Mouse (Mus musculus): ENCODE data around the gene Sh3gl2. TPM values are rescaled to one million over a fixed set of nuclear protein-coding genes. Genes with fewer than 3 reads are reported as not detected.

Gene Sh3gl2
- total RNA-seq (2018; cell fraction: chromatin; rRNA removed): not detected
- not detected for total RNA-seq (2018; cell fraction: cytosol; rRNA removed)
- not detected for total RNA-seq (2018; cell fraction: nucleus; rRNA removed)
- polyA plus RNA-seq (2018): not detected in 3 replicates

DNA sequence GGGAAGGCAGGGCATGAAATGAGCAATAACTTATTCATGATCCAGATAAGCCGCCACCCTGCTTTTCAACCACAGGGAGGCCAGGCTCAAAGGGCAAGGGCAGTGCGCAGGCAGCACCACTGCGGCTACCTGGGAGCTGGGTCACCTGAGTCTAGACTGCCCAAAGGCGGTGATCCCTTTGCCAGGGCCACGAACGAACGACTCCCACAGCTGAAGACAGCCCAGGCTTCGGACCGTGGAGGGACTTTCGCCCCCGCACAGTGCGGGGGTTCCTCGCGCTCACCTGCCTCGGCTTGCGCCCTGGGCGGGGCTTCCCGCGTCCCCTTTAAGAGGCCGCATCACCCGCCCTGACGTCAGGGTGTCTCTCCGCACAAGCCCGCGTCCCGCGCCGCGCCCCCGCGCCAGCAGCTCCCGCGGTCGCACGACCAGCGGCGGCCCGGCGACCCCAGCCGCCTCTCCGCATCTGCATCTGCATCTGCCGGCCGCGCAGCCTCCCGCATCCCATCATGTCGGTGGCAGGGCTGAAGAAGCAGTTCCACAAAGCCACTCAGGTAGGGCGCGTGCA is at the start of gene Sh3gl2:
Sh3gl2 (plus strand) TSS at position 56 of the 565 bp plus-strand sequence.
- WGBS (ENCODE audit: missing documents): 2% methylated on average over 44 of the region's 48 CpGs
- Histone ChIP-seq H3K79me2 (ENCODE audit: inconsistent target) (no peaks in the 10 kb centered on the region), H3K36me3 (ENCODE audit: inconsistent target) (no peaks in the 10 kb centered on the region), H3K27ac (no peak within 1 kb of the TSS), H3K4me3 (ENCODE audit: inconsistent target) (no peak within 1 kb of the TSS)

DNA sequence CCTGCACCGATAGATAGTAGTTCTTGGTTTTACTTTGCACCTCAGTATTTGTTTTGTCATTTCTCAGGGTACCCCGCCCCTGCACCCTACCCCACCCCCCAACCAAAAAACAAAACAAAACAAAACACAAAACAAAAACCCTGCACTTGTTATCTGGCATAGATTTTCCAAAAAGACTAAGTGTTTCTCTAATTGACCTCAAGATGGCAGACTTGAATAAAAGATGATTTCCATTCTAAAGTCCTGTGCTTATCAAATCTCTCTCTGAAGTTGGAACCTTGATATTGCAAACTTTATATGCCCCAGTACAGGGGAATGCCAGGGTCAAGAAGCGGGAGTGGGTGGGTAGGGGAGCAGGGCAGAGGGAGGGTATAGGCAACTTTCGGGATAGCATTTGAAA is 43.8 kb upstream of the Sh3gl2 start:
- 67% methylated on average over 4 of the region's 4 CpGs for WGBS (ENCODE audit: missing documents)
- no peak overlapping the region for H3K27ac ChIP-seq
- H3K36me3 ChIP-seq (ENCODE audit: inconsistent target): no peaks in the 10 kb centered on the region
- H3K79me2 ChIP-seq (ENCODE audit: inconsistent target): no peaks in the 10 kb centered on the region
- H3K4me3 ChIP-seq (ENCODE audit: inconsistent target): no peak overlapping the region

DNA sequence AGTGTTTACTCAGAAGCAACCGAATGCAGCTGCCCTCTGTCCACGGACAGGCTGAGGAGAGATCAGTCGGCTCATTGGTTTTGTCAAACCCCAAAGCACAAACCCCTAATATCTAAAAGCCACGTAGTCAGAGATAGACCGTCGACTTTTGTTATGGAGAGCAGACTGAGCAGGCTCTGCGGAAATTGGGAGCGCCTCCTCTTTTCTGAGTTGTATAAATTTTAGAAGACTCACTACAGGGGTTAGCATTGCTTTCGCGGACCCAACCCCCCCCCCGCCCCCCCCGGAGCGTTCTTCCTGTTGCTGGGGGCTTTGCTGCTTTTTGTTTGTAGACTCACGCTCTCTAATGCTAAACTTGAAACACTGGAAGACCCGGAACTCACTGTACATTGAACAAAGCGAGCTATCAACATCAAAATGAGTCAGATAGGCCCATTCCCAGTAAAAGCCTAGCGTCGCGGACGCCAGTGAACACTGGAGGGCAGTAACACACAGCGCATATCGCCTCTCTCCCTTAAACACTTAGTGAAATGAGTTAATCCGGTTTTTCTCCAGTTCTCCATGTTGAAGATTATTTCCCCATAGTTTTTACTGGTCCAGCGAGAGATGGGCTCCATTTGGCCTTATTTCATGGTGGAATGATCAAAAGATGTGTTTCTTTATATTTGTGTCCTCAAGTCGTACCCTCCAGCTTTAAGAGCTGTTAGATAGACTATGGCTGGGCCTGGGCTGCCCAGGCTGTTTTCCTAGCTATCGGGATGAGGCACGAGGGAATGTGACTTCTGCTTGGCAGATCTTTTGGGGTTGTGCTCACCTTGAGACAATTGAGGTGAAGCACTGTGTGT is 42.2 kb upstream of the Sh3gl2 start:
- no peak overlapping the region for H3K4me3 ChIP-seq (ENCODE audit: inconsistent target)
- 48% methylated on average over 25 of the region's 27 CpGs for WGBS (ENCODE audit: missing documents)
- no peaks in the 10 kb centered on the region for H3K36me3 ChIP-seq (ENCODE audit: inconsistent target)
- H3K79me2 ChIP-seq (ENCODE audit: inconsistent target): no peaks in the 10 kb centered on the region
- H3K27ac ChIP-seq: no peak overlapping the region

DNA sequence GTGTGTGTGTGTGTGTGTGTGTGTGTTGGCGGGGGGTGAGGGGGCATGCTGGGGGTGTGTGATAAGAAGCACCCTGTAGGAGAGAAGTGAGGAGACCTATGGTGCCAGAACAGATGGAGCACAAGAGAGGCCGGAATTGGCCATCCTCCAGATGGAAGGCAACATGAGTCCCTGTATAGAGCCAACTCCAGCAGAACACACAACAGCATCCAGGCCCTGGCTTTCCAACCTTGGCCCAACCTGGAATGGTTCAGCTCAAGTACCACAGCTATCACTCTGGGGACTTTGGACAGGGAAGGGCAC is 41.7 kb upstream of the Sh3gl2 start:
- no peak overlapping the region for H3K4me3 ChIP-seq (ENCODE audit: inconsistent target)
- H3K36me3 ChIP-seq (ENCODE audit: inconsistent target): no peaks in the 10 kb centered on the region
- H3K27ac ChIP-seq: no peak overlapping the region
- 100% methylated on average over 2 of the region's 2 CpGs for WGBS (ENCODE audit: missing documents)
- no peaks in the 10 kb centered on the region for H3K79me2 ChIP-seq (ENCODE audit: inconsistent target)

DNA sequence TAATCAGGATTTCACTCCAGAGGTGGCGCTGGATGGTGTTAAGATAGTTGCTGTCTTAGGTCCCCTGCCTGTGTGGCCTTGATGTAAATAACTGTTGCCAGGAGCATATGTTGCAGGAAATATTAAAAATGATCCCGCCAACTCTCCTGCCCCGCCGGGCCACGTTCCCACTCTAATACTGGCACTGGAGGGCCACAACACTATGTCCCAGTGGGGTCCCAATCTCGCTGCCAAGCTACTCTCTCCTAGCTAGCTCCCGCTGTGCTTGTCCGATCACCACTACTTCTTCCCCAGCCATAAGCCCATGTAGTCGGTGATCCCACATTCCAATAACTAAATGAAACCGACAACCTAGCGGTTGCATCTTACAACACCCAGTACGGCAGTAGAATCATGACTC is 36.9 kb upstream of the Sh3gl2 start:
- H3K36me3 ChIP-seq (ENCODE audit: inconsistent target): no peaks in the 10 kb centered on the region
- 91% methylated on average over 12 of the region's 12 CpGs for WGBS (ENCODE audit: missing documents)
- H3K27ac ChIP-seq: no peak overlapping the region
- no peak overlapping the region for H3K4me3 ChIP-seq (ENCODE audit: inconsistent target)
- no peaks in the 10 kb centered on the region for H3K79me2 ChIP-seq (ENCODE audit: inconsistent target)

DNA sequence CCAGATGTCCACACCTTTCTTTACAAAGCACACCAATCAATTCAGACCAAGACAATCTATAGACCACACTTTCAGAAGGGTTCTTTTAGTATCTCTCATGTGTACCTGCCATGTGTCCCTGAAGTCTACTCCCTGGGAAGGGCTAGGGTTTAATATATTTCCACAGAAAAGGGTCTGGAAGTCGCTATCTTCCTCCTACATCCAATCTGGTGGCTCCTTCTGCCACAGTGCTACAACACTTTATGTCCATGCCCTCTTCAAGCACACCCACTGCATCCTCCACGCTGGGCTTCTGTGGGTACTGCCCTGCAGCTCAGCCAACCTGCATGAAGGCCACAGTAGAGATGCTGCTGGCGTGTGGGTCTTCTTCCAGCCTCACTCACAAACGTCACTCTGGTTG is 29.5 kb upstream of the Sh3gl2 start:
- Histone ChIP-seq H3K4me3 (ENCODE audit: inconsistent target) (no peak overlapping the region), H3K79me2 (ENCODE audit: inconsistent target) (no peaks in the 10 kb centered on the region)

DNA sequence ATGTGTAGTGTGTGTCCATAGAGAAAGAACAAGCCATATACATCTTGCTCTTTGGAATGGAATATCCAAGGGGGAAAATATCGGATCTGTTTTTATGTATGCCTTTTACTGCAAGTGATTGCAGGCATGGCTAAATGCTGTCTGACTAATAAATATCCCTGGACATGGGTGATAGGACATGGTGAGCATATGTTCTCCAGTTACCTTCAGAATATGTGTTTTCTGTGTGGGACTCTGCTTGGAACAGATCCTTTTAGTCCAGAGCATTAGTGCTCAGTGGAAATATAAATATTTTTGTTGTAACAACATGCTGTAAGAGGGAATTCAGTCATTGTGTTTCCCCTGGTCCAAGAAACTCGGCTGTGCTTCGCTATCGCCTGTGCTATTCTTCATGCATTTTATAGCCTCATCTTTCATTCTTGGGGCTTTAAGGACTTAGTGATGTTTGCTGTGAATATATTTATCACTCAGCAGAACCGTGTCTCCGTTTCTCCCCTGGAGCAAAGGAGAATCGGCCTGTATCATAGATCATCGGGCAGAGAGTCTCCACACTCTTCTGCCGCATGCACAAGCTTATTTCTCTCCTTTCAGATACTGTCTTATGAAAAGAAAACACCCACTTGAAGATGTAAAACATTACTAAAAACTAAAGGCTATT is 26.4 kb upstream of the Sh3gl2 start:
- Histone ChIP-seq H3K27ac (no peak overlapping the region), H3K4me3 (ENCODE audit: inconsistent target) (no peak overlapping the region), H3K79me2 (ENCODE audit: inconsistent target) (no peaks in the 10 kb centered on the region), H3K36me3 (ENCODE audit: inconsistent target) (no peaks in the 10 kb centered on the region)
- 97% methylated on average over 9 of the region's 9 CpGs for WGBS (ENCODE audit: missing documents)

More for the DNA sequence above, 29.5 kb upstream of the Sh3gl2 start:
- Histone ChIP-seq H3K27ac (no peak overlapping the region), H3K36me3 (ENCODE audit: inconsistent target) (no peaks in the 10 kb centered on the region)
- WGBS (ENCODE audit: missing documents): 88% methylated on average over 4 of the region's 4 CpGs

DNA sequence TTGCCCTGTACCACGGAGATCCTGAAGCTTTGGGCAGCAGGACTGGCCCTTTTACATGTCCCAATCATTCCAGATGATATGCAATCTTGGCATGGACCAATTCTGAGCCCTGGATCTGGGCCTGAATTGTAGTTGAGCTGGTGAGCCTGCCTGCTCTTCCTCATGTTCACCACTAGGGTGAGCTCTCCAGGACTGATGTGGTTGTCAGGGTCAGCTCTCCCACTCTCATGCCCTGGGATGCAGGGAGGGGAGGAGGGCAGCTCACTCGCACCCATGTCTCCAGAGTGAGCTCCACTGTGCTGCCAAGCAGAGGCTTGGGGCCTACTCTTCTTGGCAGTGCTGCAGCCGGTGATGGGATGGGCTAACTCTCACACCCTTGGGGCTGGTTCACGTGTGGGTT is 18.9 kb upstream of the Sh3gl2 start:
- Histone ChIP-seq H3K27ac (no peak overlapping the region), H3K4me3 (ENCODE audit: inconsistent target) (no peak overlapping the region), H3K79me2 (ENCODE audit: inconsistent target) (no peaks in the 10 kb centered on the region), H3K36me3 (ENCODE audit: inconsistent target) (no peaks in the 10 kb centered on the region)
- WGBS (ENCODE audit: missing documents): 65% methylated on average over 4 of the region's 4 CpGs

DNA sequence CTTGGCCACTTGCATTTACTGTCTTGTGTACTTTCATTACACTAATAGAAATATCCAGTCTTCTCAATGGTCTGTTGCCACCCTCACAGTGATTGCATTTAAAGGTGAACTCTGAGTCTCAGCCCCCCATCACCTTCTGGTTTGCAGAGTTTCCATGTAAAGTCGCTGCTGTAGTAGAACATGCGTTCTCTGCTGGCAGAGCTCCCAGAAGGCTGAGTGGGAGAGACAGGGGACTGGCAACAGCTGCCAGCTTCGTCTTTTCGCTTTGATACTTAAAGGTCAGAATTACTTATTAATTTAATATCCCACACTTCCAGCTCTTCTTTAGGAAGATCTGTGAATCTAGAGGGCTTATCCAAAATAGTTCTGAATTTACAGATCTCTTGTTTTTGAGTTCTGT is 8.7 kb upstream of the Sh3gl2 start:
- no peak overlapping the region for H3K4me3 ChIP-seq (ENCODE audit: inconsistent target)
- H3K27ac ChIP-seq: no peak overlapping the region
- H3K36me3 ChIP-seq (ENCODE audit: inconsistent target): no peaks in the 10 kb centered on the region
- 74% methylated on average over 4 of the region's 4 CpGs for WGBS (ENCODE audit: missing documents)
- H3K79me2 ChIP-seq (ENCODE audit: inconsistent target): no peaks in the 10 kb centered on the region

DNA sequence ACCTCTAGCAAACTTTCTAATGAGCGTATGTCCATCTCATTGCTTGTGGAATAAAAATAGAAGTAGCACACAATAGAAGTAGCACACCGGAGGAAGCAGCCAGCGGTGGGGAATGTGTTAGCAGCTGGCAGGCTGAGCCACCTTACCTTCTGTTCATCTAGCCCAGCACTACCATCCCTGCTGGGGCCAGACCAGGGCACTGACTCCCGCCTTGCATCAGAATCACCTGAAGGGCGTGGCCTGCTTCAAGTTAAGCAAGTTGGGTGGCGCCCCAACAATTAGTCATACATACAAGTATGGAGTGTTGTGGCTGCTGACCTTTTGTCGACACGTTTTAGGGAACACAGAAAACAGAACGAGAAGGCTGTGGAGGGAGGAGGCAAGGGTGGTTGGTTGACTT is 6.5 kb upstream of the Sh3gl2 start:
- Histone ChIP-seq H3K4me3 (ENCODE audit: inconsistent target) (no peak overlapping the region), H3K79me2 (ENCODE audit: inconsistent target) (no peaks in the 10 kb centered on the region), H3K27ac (no peak overlapping the region), H3K36me3 (ENCODE audit: inconsistent target) (no peaks in the 10 kb centered on the region)
- WGBS (ENCODE audit: missing documents): 88% methylated on average over 9 of the region's 9 CpGs

DNA sequence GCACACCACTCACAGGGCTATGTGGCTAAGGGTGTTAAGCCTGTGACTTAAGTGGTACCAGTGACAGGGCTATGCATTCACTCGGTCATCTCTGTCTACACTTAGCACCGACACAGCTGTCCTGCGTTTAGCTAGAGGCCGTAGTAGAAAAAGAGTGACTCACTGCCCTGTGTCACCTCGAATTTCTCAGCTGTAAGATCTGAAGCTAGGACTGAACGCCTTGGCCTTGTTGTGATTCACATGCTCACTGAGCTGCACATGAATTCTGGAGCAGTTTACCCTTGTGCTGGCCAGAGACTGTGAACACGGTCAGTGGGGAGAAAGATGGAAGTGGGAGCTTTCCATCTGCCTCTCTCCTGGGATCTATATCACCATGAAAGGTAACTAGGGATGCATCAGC is 2.3 kb upstream of the Sh3gl2 start:
- Histone ChIP-seq H3K4me3 (ENCODE audit: inconsistent target) (no peak overlapping the region), H3K27ac (no peak overlapping the region), H3K36me3 (ENCODE audit: inconsistent target) (no peaks in the 10 kb centered on the region), H3K79me2 (ENCODE audit: inconsistent target) (no peaks in the 10 kb centered on the region)
- 76% methylated on average over 7 of the region's 7 CpGs for WGBS (ENCODE audit: missing documents)

DNA sequence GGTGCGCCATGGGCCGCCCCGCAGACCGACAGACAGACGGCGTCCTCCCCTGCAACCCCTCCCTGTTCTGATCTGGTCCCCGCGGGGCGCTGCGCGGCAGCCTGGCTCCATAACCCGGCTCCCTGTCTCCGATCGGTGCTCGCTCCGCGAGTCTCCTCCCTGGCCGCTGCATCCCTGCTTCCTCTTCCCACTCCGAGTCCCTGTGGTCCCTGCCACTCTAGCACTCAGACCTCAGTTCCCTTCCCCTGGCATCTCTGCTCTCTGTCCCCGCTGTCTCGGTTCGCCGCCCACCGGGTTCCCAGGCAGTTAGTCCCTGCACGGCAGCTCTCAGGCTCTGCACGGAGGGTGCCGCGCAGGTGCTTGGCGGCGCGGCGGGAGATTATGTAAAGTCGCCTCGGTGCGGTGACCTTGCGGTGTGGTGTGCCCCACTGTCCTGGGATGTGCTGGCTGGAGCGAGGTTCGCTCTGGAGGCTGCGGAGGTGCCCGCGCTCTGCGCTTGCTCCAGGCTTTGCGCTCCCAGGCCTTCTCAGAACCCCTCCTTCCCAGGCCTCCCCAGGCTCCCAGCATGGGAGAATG is 798 bp downstream of the Sh3gl2 start:
- no peaks in the 10 kb centered on the region for H3K79me2 ChIP-seq (ENCODE audit: inconsistent target)
- 3% methylated on average over 39 of the region's 43 CpGs for WGBS (ENCODE audit: missing documents)
- H3K4me3 ChIP-seq (ENCODE audit: inconsistent target): no peak overlapping the region
- H3K27ac ChIP-seq: no peak overlapping the region
- H3K36me3 ChIP-seq (ENCODE audit: inconsistent target): no peaks in the 10 kb centered on the region

DNA sequence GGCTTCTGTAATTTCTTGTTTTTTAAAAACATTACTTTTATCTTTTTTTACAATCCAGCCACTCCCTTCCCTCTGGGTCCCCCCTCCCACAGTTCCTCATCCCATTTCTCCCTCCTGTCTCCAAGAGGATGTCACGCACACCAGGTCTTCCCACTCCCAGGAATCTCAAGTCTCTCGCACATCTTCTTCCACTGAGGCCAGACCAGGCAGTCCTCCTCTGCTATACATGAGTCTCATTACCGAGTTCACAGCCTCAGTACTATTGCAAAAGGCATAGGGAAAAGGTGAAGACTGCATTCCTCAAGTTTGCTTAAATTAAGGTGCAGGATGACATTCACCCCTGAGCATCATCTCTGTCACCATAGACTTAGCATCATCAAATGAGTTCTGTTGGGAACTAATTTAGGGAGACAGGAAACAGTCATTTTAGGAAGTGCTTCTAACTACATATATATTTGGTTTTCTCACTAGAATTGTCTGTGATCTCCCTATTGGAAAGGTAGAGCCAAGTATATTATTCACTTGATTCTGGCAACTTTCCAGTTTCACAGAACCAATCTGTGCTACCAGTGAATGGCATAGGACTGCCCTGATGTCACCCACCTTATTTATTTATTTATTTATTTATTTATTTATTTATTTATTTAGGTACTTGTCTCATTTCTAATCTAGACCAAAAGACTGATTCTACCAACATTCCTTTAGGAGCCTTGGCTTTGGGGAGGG is 1.9 kb downstream of the Sh3gl2 start:
- 62% methylated on average over 3 of the region's 3 CpGs for WGBS (ENCODE audit: missing documents)

DNA sequence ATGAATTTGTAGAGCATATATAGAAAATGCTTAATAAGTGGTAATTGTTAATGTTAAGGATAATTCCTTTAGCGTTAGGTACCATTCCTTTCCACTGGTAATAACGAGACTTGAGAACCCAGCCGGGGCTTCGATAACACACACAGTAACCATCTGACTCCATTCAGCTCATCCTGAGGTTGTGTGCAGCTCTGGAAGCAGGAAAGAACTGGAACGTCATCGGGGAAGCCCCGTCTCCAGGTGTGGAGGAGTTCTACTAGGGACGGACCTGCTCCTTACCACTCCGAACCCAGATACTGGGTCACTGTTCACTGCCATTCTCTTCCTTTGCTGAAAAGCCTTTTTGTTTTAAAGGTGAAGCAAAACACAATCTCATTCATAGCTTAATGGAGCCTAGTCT is 2.6 kb downstream of the Sh3gl2 start:
- H3K79me2 ChIP-seq (ENCODE audit: inconsistent target): no peaks in the 10 kb centered on the region
- no peak overlapping the region for H3K4me3 ChIP-seq (ENCODE audit: inconsistent target)
- no peak overlapping the region for H3K27ac ChIP-seq
- WGBS (ENCODE audit: missing documents): 87% methylated on average over 9 of the region's 9 CpGs
- H3K36me3 ChIP-seq (ENCODE audit: inconsistent target): no peaks in the 10 kb centered on the region

More for the DNA sequence above, 1.9 kb downstream of the Sh3gl2 start:
- Histone ChIP-seq H3K79me2 (ENCODE audit: inconsistent target) (no peaks in the 10 kb centered on the region), H3K36me3 (ENCODE audit: inconsistent target) (no peaks in the 10 kb centered on the region), H3K27ac (no peak overlapping the region), H3K4me3 (ENCODE audit: inconsistent target) (no peak overlapping the region)
